Mouse (Mus musculus) gastrocnemius, adult 8-10 months (tissue): ENCODE measurements around the gene Sgms1. TPM values are rescaled to one million over a fixed set of nuclear protein-coding genes. Genes with fewer than 3 reads are reported as not detected.
"Not testable (repeated sequence)": the region's sequence is repeated elsewhere in the genome, so short reads cannot be mapped to it uniquely, and the experiment has no call there.

ENCODE experiments used
- DNase-seq, 2 experiments: peaks; one replicate each; pipeline ENCODE4 v3.0.0; 2022; ENCODE audit warnings: low spot score in 2 of 2
- total RNA-seq, 4 experiments: library from RNA; stranded (reverse); gene quantifications; 2 replicates each; pipeline ENCODE4 v1.2.4; 2022

Sgms1 gene
- total RNA-seq, 4 experiments from 2014 or later, result 57.6 to 68.1 (median 61.3) TPM

- DNase-seq, result not testable (repeated sequence)
Measured at GRCm38 (mm10) chr19:32358011-32358410, 31.5 kb downstream of the Sgms1 start.

- DNase-seq, result peak in 1 of 2 experiments; percentile 39
Measured at GRCm38 (mm10) chr19:32356166-32356565, 33.3 kb downstream of the Sgms1 start.

GRCm38 (mm10) chr19:32353447-32353846 is 36.1 kb downstream of the Sgms1 start:
- DNase-seq, result no peak

- no peak for DNase-seq
Measured at GRCm38 (mm10) chr19:32348955-32349654, 40.4 kb downstream of the Sgms1 start.

GRCm38 (mm10) chr19:32347491-32347890 is 42.0 kb downstream of the Sgms1 start:
- no peak for DNase-seq

- DNase-seq, result no peak
Measured at GRCm38 (mm10) chr19:32346624-32347341, 42.7 kb downstream of the Sgms1 start.

- no peak for DNase-seq
Measured at GRCm38 (mm10) chr19:32346176-32346575, 43.3 kb downstream of the Sgms1 start.

- DNase-seq, result no peak
Measured at GRCm38 (mm10) chr19:32345181-32345745, 44.3 kb downstream of the Sgms1 start.

GRCm38 (mm10) chr19:32344738-32345121 is 44.8 kb downstream of the Sgms1 start:
- no peak for DNase-seq

GRCm38 (mm10) chr19:32343937-32344737 is 45.4 kb downstream of the Sgms1 start:
- DNase-seq, result no peak

- DNase-seq, result no peak
Measured at GRCm38 (mm10) chr19:32342436-32342835, 47.1 kb downstream of the Sgms1 start.

- DNase-seq, result no peak
Measured at GRCm38 (mm10) chr19:32341091-32341490, 48.4 kb downstream of the Sgms1 start.

- no peak for DNase-seq
Measured at GRCm38 (mm10) chr19:32340168-32340567, 49.3 kb downstream of the Sgms1 start.

GRCm38 (mm10) chr19:32337708-32338107 is 51.8 kb downstream of the Sgms1 start:
- no peak for DNase-seq

GRCm38 (mm10) chr19:32334751-32335150 is 54.8 kb downstream of the Sgms1 start:
- DNase-seq, result no peak

- no peak for DNase-seq
Measured at GRCm38 (mm10) chr19:32333544-32333943, 56.0 kb downstream of the Sgms1 start.

GRCm38 (mm10) chr19:32332779-32333460 is 56.6 kb downstream of the Sgms1 start:
- DNase-seq, result no peak

- no peak for DNase-seq
Measured at GRCm38 (mm10) chr19:32330231-32330630, 59.3 kb downstream of the Sgms1 start.

- no peak for DNase-seq
Measured at GRCm38 (mm10) chr19:32329511-32329910, 60.0 kb downstream of the Sgms1 start.

- DNase-seq, result no peak
Measured at GRCm38 (mm10) chr19:32328089-32328828, 61.3 kb downstream of the Sgms1 start.
